Mouse (Mus musculus): Measurements from ENCODE around the gene Frs3.
"Not testable (repeated sequence)": the region's sequence is repeated elsewhere in the genome, so short reads cannot be mapped to it uniquely, and the experiment has no call there.

The Frs3 gene

GRCm38 (mm10) chr17:47688608-47689575, at the start of gene Frs3:
Frs3 (plus strand) TSS chr17:47689030.
- peak; percentile 84 for DNase-seq (ENCODE audit: low read depth)

GRCm38 (mm10) chr17:47642992-47643391, 45.8 kb upstream of the Frs3 start:
- peak; percentile 50 for DNase-seq (ENCODE audit: low read depth)

- peak; percentile 76 for DNase-seq (ENCODE audit: low read depth)
Observed at GRCm38 (mm10) chr17:47646683-47647082, 42.1 kb upstream of the Frs3 start.

- no peak for DNase-seq (ENCODE audit: low read depth)
Observed at GRCm38 (mm10) chr17:47648966-47649365, 39.9 kb upstream of the Frs3 start.

- no peak for DNase-seq (ENCODE audit: low read depth)
Observed at GRCm38 (mm10) chr17:47651953-47652352, 36.9 kb upstream of the Frs3 start.

- DNase-seq (ENCODE audit: low read depth), result not testable (repeated sequence)
Observed at GRCm38 (mm10) chr17:47654346-47654745, 34.5 kb upstream of the Frs3 start.

GRCm38 (mm10) chr17:47655697-47656096, 33.1 kb upstream of the Frs3 start:
- no peak for DNase-seq (ENCODE audit: low read depth)

- DNase-seq (ENCODE audit: low read depth), result no peak
Observed at GRCm38 (mm10) chr17:47657901-47658300, 30.9 kb upstream of the Frs3 start.

- no peak for DNase-seq (ENCODE audit: low read depth)
Observed at GRCm38 (mm10) chr17:47658741-47659243, 30.0 kb upstream of the Frs3 start.

GRCm38 (mm10) chr17:47663009-47663713, 25.7 kb upstream of the Frs3 start:
- DNase-seq (ENCODE audit: low read depth), result no peak

- DNase-seq (ENCODE audit: low read depth), result no peak
Observed at GRCm38 (mm10) chr17:47664474-47664873, 24.4 kb upstream of the Frs3 start.

GRCm38 (mm10) chr17:47669166-47669565, 19.7 kb upstream of the Frs3 start:
- DNase-seq (ENCODE audit: low read depth), result no peak

GRCm38 (mm10) chr17:47671988-47672310, 16.9 kb upstream of the Frs3 start:
- DNase-seq (ENCODE audit: low read depth), result no peak

GRCm38 (mm10) chr17:47672311-47673111, 16.3 kb upstream of the Frs3 start:
- no peak for DNase-seq (ENCODE audit: low read depth)

- peak; percentile 87 for DNase-seq (ENCODE audit: low read depth)
Observed at GRCm38 (mm10) chr17:47676581-47676980, 12.2 kb upstream of the Frs3 start.

- DNase-seq (ENCODE audit: low read depth), result no peak
Observed at GRCm38 (mm10) chr17:47678238-47678637, 10.6 kb upstream of the Frs3 start.

- no peak for DNase-seq (ENCODE audit: low read depth)
Observed at GRCm38 (mm10) chr17:47678702-47679101, 10.1 kb upstream of the Frs3 start.

GRCm38 (mm10) chr17:47682836-47683235, 6.0 kb upstream of the Frs3 start:
- DNase-seq (ENCODE audit: low read depth), result no peak

GRCm38 (mm10) chr17:47687409-47688343, 1.2 kb upstream of the Frs3 start:
- DNase-seq (ENCODE audit: low read depth), result peak; percentile 99

GRCm38 (mm10) chr17:47688344-47688607, 554 bp upstream of the Frs3 start, which contains the start of gene Tomm6:
Tomm6 (minus strand) TSS chr17:47688386.
- no peak for DNase-seq (ENCODE audit: low read depth)

GRCm38 (mm10) chr17:47689894-47690293, 1.1 kb downstream of the Frs3 start:
- DNase-seq (ENCODE audit: low read depth), result no peak
